Mouse (Mus musculus) embryonic facial prominence, embryonic 13.5 days (tissue): ENCODE measurements around the gene Speer4c. TPM values are rescaled to one million over a fixed set of nuclear protein-coding genes. Genes with fewer than 3 reads are reported as not detected.
"Not testable (repeated sequence)": the region's sequence is repeated elsewhere in the genome, so short reads cannot be mapped to it uniquely, and the experiment has no call there.

Source experiments
- ATAC-seq: fragments of 200-750 bp; cut with Nextera tagmentation; 2 replicates; pipeline ENCODE4 v1.8.0; 2017; ENCODE audit warnings: low read depth; ENCODE audit not compliant: insufficient number of reproducible peaks, insufficient read depth, low FRiP score, low TSS enrichment
- H3K27ac ChIP-seq: fragments of 300-500 bp; sonication (generic); 2 replicates; pipeline ENCODE4 v1.5.1; 2015; ENCODE audit warnings: moderate library complexity, mild to moderate bottlenecking, inconsistent platforms
- H3K27me3 ChIP-seq: fragments of 300-500 bp; sonication (generic); 2 replicates; pipeline ENCODE4 v1.6.1; 2015; ENCODE audit warnings: mild to moderate bottlenecking, inconsistent platforms
- H3K36me3 ChIP-seq: fragments of 300-500 bp; sonication (generic); 2 replicates; pipeline ENCODE4 v1.6.1; 2015; ENCODE audit warnings: mild to moderate bottlenecking, inconsistent platforms
- H3K4me1 ChIP-seq: fragments of 300-500 bp; sonication (generic); 2 replicates; pipeline ENCODE4 v1.6.1; 2015; ENCODE audit warnings: inconsistent platforms
- H3K4me2 ChIP-seq: fragments of 300-500 bp; sonication (generic); 2 replicates; pipeline ENCODE4 v1.6.1; 2015; ENCODE audit warnings: moderate library complexity, mild to moderate bottlenecking, inconsistent platforms
- H3K4me3 ChIP-seq: fragments of 300-500 bp; sonication (generic); 2 replicates; pipeline ENCODE4 v1.5.1; 2015; ENCODE audit warnings: mild to moderate bottlenecking, inconsistent platforms
- H3K9ac ChIP-seq: fragments of 300-500 bp; sonication (generic); 2 replicates; pipeline ENCODE4 v1.6.1; 2015; ENCODE audit warnings: mild to moderate bottlenecking, inconsistent platforms
- H3K9me3 ChIP-seq: fragments of 300-500 bp; sonication (generic); 2 replicates; pipeline ENCODE4 v1.6.1; 2016; ENCODE audit warnings: inconsistent platforms
- WGBS: fragments of 180-500 bp; shearing (Covaris S2); methylation state at CpG from one replicate; pipeline ENCODE4 v1.1.7; 2015; ENCODE audit warnings: mixed read lengths; 5-methylcytosine and 5-hydroxymethylcytosine counted together
- polyA plus RNA-seq: library from polyadenylated mRNA; unstranded; fragments of >200 nt; fragmentation: Nextera tagmentation; extraction: Ambion mirVana; gene quantifications from 2 replicates; pipeline ENCODE4 v1.2.1, GENCODE M21; 2015

Speer4c gene
- not detected in 2 replicates for polyA plus RNA-seq

DNA sequence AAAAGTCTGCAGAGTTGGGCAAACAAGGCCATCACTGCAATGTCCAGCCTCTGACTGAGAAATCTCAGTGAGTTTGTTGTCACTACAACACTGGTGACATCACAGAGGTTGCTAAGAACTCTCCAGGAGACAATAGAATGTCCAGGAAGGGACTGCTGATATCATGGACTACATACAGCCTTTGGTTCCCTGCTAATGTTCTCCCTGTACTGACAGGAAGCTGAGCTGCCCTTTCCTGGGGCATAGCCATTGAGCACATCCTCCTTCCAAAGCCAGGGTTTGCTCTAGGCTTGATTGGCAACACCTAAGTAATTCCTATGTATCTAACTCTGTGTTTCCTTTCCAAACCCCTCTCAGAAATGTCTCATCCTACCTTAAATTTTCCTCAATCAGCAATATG is at the start of gene Speer4c:
Speer4c (minus strand) TSS at position 101 of the 400 bp plus-strand sequence.
- not testable (repeated sequence) for H3K27ac ChIP-seq, H3K4me3 ChIP-seq, H3K4me1 ChIP-seq, H3K36me3 ChIP-seq, H3K27me3 ChIP-seq, ATAC-seq, H3K4me2 ChIP-seq, H3K9ac ChIP-seq, H3K9me3 ChIP-seq

DNA sequence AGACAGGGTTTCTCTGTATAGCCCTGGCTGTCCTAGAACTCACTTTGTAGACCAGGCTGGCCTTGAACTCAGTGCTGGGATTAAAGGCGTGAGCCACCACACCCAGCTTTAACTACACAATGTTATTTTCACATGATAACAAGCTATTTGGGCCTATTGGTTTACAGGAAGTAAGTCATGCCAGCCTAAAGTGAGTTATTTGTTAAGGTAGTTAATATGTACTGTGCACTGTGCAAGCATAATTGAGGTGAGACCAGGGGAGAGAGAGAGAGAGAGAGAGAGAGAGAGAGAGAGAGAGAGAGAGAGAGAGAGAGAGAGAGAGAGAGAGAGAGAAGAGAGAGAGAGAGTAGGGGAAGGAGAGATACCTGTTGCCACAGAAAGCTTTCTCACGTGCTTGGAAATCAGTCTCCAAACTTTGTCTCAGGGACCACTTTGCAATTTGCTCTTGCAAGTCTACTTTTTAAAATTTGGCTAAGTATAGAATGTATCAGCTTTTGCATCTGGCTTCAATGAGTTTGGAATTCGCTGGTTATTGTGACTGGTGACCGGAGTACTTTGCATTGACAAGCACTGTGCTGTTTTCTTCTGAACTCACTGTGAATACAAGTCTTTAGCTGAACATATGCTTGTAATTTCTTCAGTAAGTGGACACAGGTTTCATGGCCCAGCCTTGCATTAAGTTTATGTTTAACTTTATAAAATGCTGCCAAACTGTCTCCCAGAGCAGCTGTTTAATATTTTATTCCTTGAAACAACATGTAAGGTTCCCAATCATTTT is 33.6 kb upstream of the Speer4c start:
- no peaks in the 10 kb centered on the region for H3K4me1 ChIP-seq
- 31% methylated on average over 4 of the region's 4 CpGs for WGBS
- H3K27me3 ChIP-seq = no peaks in the 10 kb centered on the region
- H3K9me3 ChIP-seq = no peaks in the 10 kb centered on the region
- no peak overlapping the region for H3K9ac ChIP-seq
- H3K4me2 ChIP-seq = no peak overlapping the region
- no peak overlapping the region for H3K4me3 ChIP-seq
- peak overlapping the region; percentile 68 for H3K27ac ChIP-seq
- H3K36me3 ChIP-seq = no peaks in the 10 kb centered on the region
- peak; percentile 69; the same call in 1 of the 2 replicates for ATAC-seq

DNA sequence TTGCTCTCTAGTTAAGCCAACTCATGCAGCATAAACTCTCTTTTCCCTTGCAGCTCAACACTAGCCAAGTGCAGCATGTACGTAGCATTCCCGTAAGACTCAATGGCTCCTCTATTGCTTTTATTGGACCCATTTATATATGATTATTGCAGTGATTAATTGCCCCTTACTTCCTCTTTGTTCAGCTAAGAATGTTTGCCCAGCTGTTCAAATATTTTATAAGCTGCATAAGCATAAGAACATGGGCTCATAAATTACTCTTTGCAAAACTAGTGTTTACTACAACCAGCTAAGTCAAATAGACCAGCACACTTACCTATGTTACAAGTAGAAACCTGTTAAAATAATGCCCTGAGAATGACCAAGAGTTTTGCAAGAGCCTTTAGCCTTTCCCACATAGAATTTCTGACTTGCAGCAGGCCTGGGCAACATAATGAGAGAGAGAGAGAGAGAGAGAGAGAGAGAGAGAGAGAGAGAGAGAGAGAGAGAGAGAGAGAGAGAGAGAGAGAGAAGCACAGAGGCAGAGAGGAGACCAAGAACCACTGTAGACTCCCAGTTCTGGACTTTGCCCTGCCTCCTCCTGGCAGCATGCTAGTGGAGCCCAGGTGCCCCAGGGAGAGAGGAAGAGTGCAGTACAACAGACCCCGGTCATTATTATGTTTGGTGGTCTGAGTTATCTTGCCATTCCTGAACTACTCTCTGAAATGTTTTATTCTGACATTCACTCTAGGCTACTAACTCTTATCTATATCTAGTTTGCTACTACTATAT is 20.2 kb upstream of the Speer4c start:
- Histone ChIP-seq H3K36me3 (no peaks in the 10 kb centered on the region), H3K4me1 (no peaks in the 10 kb centered on the region), H3K27me3 (no peaks in the 10 kb centered on the region), H3K9me3 (no peaks in the 10 kb centered on the region), H3K4me2 (no peak overlapping the region), H3K27ac (no peak overlapping the region), H3K4me3 (no peak overlapping the region), H3K9ac (no peak overlapping the region)
- no peak for ATAC-seq
- 85% methylated on average over 3 of the region's 3 CpGs for WGBS

DNA sequence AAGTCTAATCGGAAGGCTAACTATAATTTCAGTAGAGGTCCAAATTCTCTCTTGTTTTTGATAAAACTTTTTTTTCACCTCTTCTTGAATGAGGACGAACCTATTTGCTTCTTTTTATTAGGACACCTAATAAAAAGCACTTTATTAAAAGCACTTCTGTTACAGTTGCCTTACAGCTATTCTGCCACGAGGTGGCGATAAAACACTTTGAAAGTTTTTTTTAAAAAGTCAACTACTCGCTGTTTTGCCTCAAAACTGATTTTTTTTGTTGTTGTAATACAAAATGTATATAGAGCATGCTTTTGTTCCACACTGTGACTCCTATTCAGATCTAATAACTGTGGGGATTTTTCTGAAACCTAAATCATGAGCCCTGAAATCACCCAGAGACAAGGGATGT is 11.2 kb downstream of the Speer4c start:
- WGBS = 24% methylated on average over 5 of the region's 5 CpGs
- H3K9ac ChIP-seq, ATAC-seq: not testable (repeated sequence)

DNA sequence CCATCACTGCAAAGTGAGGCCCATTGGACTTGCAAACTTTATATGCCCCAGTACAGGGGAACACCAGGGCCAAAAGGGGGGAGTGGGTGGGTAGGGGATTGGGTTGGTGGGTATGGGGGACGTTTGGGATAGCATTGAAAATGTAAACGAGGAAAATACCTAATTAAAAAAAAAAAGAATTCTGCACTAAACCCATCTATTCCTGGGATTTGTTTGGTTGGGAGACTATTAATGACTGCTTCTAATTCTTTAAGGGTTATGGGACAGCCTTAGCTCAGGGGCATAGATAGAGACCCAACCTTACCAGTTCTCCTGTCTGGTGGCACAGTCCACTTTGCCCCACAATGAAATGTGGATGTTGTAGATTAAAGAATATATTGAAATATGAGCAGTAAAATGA is 16.4 kb downstream of the Speer4c start:
- not testable (repeated sequence) for H3K27me3 ChIP-seq, H3K36me3 ChIP-seq, H3K9ac ChIP-seq, H3K9me3 ChIP-seq, H3K4me3 ChIP-seq, H3K27ac ChIP-seq, H3K4me2 ChIP-seq, H3K4me1 ChIP-seq
- 38% methylated on average over 2 of the region's 2 CpGs for WGBS
- peak; percentile 72; the same call in 1 of the 2 replicates for ATAC-seq

More for the DNA sequence above, 11.2 kb downstream of the Speer4c start:
- H3K4me3 ChIP-seq, H3K36me3 ChIP-seq, H3K27me3 ChIP-seq, H3K4me1 ChIP-seq, H3K27ac ChIP-seq, H3K4me2 ChIP-seq, H3K9me3 ChIP-seq: not testable (repeated sequence)

DNA sequence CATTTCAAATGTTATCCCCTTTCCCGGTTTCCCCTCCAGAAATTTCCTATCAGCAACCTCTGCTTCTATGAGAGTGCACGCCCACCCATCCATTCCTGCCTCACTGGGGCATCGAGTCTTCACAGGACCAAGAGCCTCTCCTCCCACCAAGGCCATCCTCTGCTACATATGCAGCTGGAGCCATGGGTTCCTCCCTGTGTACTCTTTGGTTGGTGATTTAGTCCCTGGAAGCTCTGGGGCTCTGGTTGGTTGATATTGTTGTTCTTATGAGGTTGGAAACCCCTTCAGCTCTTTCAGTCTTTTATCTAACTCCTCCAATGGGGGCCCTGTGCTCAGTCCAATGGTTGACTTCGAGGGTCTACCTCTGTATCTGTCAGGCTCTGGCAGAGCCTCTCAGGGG is 22.2 kb downstream of the Speer4c start:
- ATAC-seq, H3K9ac ChIP-seq, H3K4me2 ChIP-seq, H3K4me3 ChIP-seq, H3K27me3 ChIP-seq, H3K4me1 ChIP-seq, H3K27ac ChIP-seq, H3K36me3 ChIP-seq: not testable (repeated sequence)
- 87% methylated on average over 4 of the region's 4 CpGs for WGBS
- H3K9me3 ChIP-seq = peaks cover 11% of the 10 kb centered on the region

DNA sequence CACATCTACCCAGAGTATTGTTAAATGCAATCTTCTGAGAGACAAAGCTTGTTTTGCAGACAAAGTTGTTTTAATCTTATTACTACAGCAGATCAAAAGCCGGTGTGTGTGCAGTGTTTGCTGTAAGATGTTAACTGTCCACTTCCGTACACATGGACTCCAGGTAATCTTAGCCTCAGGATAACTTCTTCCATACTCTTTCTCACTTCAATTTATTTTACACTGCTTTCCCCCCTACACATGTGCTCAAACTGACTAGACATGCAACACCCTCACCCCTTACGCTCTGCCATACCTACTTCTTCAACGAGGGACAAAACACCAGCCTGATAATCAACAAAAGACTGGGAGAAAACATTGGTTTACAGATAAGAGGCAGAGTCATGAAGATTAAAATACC is 23.2 kb downstream of the Speer4c start:
- not testable (repeated sequence) for H3K27ac ChIP-seq, H3K9ac ChIP-seq, H3K4me3 ChIP-seq, H3K4me1 ChIP-seq, H3K4me2 ChIP-seq, H3K27me3 ChIP-seq, ATAC-seq, H3K36me3 ChIP-seq
- WGBS = 68% methylated on average over 4 of the region's 4 CpGs
- peaks cover 11% of the 10 kb centered on the region for H3K9me3 ChIP-seq

DNA sequence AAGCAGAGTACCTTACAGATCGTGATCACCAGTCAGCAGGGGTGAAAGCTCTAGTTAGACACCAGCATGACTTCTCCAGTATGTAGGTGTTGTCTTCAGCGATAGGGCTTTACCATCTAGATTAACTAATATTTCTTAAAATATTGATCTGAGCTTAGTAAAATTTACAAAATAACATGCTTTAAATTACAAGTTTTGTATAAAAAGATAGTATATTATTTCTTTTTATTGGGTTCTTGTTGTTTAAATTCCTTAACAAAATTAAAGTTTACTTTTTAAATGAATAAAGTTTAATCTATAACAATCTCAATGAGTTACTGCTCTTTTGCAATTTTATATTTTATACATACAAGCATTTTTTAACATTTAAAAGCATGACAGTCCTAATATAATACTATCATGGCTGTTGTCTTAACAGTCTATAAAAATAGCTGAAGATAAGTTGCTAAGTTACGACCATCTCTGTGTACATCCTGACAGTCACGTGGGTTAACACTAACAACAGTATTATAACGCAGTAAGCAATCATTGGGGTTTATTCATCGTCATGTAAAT is 24.3 kb downstream of the Speer4c start:
- not testable (repeated sequence) for H3K27ac ChIP-seq, H3K4me3 ChIP-seq, H3K9ac ChIP-seq, H3K27me3 ChIP-seq, H3K4me1 ChIP-seq, H3K36me3 ChIP-seq, H3K4me2 ChIP-seq
- H3K9me3 ChIP-seq = peaks cover 11% of the 10 kb centered on the region
- WGBS = 78% methylated on average over 6 of the region's 6 CpGs
- ATAC-seq = peak; percentile 87

DNA sequence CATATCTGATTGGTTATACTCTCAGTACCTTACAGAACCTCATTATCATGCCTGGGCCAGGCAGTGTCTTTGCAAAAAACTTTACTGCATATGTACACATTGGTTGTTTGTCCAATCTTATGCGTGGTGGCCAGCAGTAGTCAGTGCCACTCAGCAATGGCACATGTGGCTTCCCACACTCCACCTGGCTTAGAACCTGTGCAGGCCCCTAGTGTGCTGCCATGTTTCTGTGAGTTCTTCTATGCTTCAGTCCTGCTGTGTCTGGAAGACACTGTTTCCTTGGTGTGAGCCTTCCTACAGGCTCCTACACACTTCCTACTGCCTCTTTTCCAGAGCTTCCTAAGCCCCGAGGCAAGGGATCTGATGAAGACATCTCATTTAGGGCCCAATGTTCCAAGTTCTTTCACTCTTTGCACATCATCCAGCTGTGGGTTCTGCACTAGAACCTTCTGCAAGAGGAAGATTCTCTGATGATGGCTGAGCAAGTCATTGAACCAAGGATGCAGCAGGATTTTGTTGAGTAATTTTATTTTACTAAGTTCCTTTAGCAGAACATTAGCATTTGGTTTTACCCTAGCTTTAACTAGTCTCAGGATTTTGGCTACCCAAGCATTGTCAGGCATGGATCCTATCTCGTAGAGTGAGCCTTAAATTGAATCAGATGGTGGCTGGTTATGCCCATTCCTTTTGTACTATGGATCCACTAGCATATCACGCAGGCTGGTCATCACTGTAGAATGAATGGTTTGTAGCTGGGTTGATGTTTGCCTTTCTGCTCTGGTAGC is 25.0 kb downstream of the Speer4c start:
- not testable (repeated sequence) for H3K27ac ChIP-seq, H3K36me3 ChIP-seq, H3K27me3 ChIP-seq, H3K4me3 ChIP-seq, H3K4me1 ChIP-seq, H3K9ac ChIP-seq, H3K4me2 ChIP-seq
- ATAC-seq = peak; percentile 85
- H3K9me3 ChIP-seq = peaks cover 11% of the 10 kb centered on the region
- WGBS = 67% methylated on average over 4 of the region's 4 CpGs

DNA sequence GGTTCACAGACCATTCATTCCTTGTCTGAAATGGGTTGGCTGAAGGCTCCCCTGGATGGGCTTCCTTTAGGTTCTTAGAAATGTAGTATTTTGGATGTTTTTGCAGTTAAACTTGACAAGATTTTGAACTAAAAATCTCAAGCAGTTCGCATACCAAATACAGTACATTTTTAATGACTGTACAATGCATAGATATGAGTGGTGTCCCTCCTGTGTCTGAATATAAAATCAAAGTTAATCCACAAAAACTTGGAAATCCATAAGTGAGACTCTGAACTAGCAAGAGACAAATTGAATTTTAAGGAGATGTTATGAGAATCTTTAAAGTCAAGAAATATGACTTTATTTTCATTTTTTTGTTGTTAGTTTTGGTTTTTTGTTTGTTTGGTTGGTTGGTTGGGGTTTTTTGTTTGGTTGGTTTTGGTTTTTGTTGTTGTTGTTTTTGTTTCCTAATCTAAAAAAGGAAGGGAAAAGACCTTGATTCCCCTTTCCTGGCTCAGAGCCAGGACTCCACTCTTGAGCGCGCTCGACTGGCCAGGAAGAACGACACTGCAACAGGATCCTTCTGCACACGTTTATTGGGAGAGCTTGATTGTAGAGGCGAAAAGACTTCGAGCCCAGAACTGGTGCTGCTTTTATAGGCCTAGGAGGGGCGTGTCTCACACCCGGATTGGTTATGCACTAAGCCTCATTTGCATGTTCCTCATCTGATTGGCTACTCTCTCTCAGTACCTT is 32.6 kb downstream of the Speer4c start:
- not testable (repeated sequence) for H3K36me3 ChIP-seq, H3K27me3 ChIP-seq, H3K27ac ChIP-seq, H3K4me2 ChIP-seq, H3K4me1 ChIP-seq, H3K4me3 ChIP-seq, H3K9ac ChIP-seq
- peak; percentile 82 for ATAC-seq
- H3K9me3 ChIP-seq = peaks cover 12% of the 10 kb centered on the region
- WGBS = 76% methylated on average over 8 of the region's 10 CpGs
